Mouse (Mus musculus) limb, embryonic 14.5 days (tissue): ENCODE results near the gene Ppp4r2. TPM values are rescaled to one million over a fixed set of nuclear protein-coding genes. Genes with fewer than 3 reads are reported as not detected.

ENCODE experiments used
- ATAC-seq: fragments of 200-750 bp; cut with Nextera tagmentation; 2 replicates; pipeline ENCODE4 v1.8.0; 2017; ENCODE audit warnings: low read depth, moderate number of reproducible peaks, moderate TSS enrichment; ENCODE audit not compliant: low FRiP score
- DNase-seq: peaks from one replicate; pipeline ENCODE4 v3.0.0-alpha.2; 2015; ENCODE audit warnings: low spot score
- H3K27ac ChIP-seq: fragments of 300-500 bp; sonication (generic); replicated peaks from 2 replicates; pipeline ENCODE4 v1.5.1; 2014; ENCODE audit warnings: low read depth, mild to moderate bottlenecking, low read length, moderate library complexity, mixed read lengths
- H3K27me3 ChIP-seq: fragments of 300-500 bp; sonication (generic); 2 replicates; pipeline ENCODE4 v1.6.1; 2014; ENCODE audit warnings: low read length, mixed read lengths; ENCODE audit not compliant: control insufficient read depth, insufficient read depth
- H3K36me3 ChIP-seq: fragments of 300-500 bp; sonication (generic); 2 replicates; pipeline ENCODE4 v1.6.1; 2014; ENCODE audit warnings: mild to moderate bottlenecking, low read length, moderate library complexity, mixed read lengths; ENCODE audit not compliant: control insufficient read depth, insufficient read depth
- H3K4me1 ChIP-seq: fragments of 300-500 bp; sonication (generic); 2 replicates; pipeline ENCODE4 v1.6.1; 2014; ENCODE audit warnings: antibody characterized with exemption, low read length, mixed read lengths; ENCODE audit not compliant: control insufficient read depth, insufficient read depth
- H3K4me2 ChIP-seq: fragments of 300-500 bp; sonication (generic); replicated peaks from 2 replicates; pipeline ENCODE4 v1.6.1; 2014; ENCODE audit warnings: low read depth, mild to moderate bottlenecking, low read length, moderate library complexity; ENCODE audit not compliant: severe bottlenecking
- H3K4me3 ChIP-seq: fragments of 300-500 bp; sonication (generic); replicated peaks from 2 replicates; pipeline ENCODE4 v1.5.1; 2014; ENCODE audit warnings: low read length
- H3K9ac ChIP-seq: fragments of 300-500 bp; sonication (generic); 2 replicates; pipeline ENCODE4 v1.6.1; 2014; ENCODE audit warnings: mild to moderate bottlenecking, low read depth, low read length, moderate library complexity; ENCODE audit not compliant: severe bottlenecking
- H3K9me3 ChIP-seq: fragments of 300-500 bp; sonication (generic); 2 replicates; pipeline ENCODE4 v1.6.1; 2016; ENCODE audit warnings: low read length; ENCODE audit not compliant: control insufficient read depth
- POLR2A ChIP-seq: fragments of 200-500 bp; IDR thresholded peaks from 2 replicates; pipeline ENCODE4 v1.8.0; 2012; ENCODE audit warnings: inconsistent platforms, mild to moderate bottlenecking, moderate library complexity, borderline replicate concordance; ENCODE audit not compliant: insufficient read depth, insufficient read length; ENCODE audit errors: extremely low read depth
- WGBS: fragments of 180-500 bp; shearing (Covaris S2); extraction: QIAGEN DNeasy Blood & Tissue Kit; methylation state at CpG from one replicate; pipeline ENCODE4 v1.1.7; 2014; 5-methylcytosine and 5-hydroxymethylcytosine counted together
- polyA plus RNA-seq, 2 experiments: library from polyadenylated mRNA; depleted of rRNA in 1 of 2; stranded (reverse) in 1 of 2; unstranded in 1 of 2; fragments of >200 nt; fragmentation: Nextera tagmentation in 1 of 2; extraction: Ambion mirVana in 1 of 2; gene quantifications; 2 replicates each; pipeline versions ENCODE4 v1.2.1 to v1.2.3; 2012 to 2014

The Ppp4r2 gene
- polyA plus RNA-seq, 2 experiments: 34.5 to 44.2 TPM

GRCm38 (mm10) chr6:100893073-100893472 lies 59.7 kb downstream of the Ppp4r2 start:
- no peaks in the 10 kb centered on the region for H3K27me3 ChIP-seq
- no peaks in the 10 kb centered on the region for H3K36me3 ChIP-seq
- no peak overlapping the region for H3K4me2 ChIP-seq
- H3K27ac ChIP-seq: no peak overlapping the region
- no peak overlapping the region for H3K4me3 ChIP-seq
- DNase-seq (no peak), ATAC-seq (no peak)
- no peak for TF ChIP-seq POLR2A
- H3K9ac ChIP-seq: no peak overlapping the region
- H3K9me3 ChIP-seq: no peaks in the 10 kb centered on the region
- WGBS: 76% methylated on average over 5 of the region's 5 CpGs
- peaks cover 4% of the 10 kb centered on the region; the same call in 1 of the 2 replicates for H3K4me1 ChIP-seq

- Histone ChIP-seq H3K4me2 (no peak overlapping the region), H3K9me3 (no peaks in the 10 kb centered on the region), H3K27me3 (no peaks in the 10 kb centered on the region), H3K27ac (no peak overlapping the region), H3K4me3 (no peak overlapping the region), H3K36me3 (no peaks in the 10 kb centered on the region), H3K4me1 (peaks cover 4% of the 10 kb centered on the region; the same call in 1 of the 2 replicates), H3K9ac (no peak overlapping the region)
- WGBS: 23% methylated on average over 8 of the region's 8 CpGs
- DNase-seq (no peak), ATAC-seq (no peak)
- no peak for TF ChIP-seq POLR2A
Measured at GRCm38 (mm10) chr6:100895183-100895582, 61.8 kb downstream of the Ppp4r2 start.

GRCm38 (mm10) chr6:100896883-100897282 lies 63.5 kb downstream of the Ppp4r2 start:
- TF ChIP-seq POLR2A: no peak
- no peak for DNase-seq
- Histone ChIP-seq H3K27me3 (no peaks in the 10 kb centered on the region), H3K27ac (no peak overlapping the region), H3K4me2 (no peak overlapping the region), H3K36me3 (no peaks in the 10 kb centered on the region), H3K4me1 (peaks cover 4% of the 10 kb centered on the region; the same call in 1 of the 2 replicates), H3K9me3 (no peaks in the 10 kb centered on the region), H3K4me3 (no peak overlapping the region), H3K9ac (no peak overlapping the region)
- WGBS: 69% methylated on average over 5 of the region's 5 CpGs
- ATAC-seq: no peak

GRCm38 (mm10) chr6:100904463-100904862 lies 71.0 kb downstream of the Ppp4r2 start:
- Histone ChIP-seq H3K9me3 (no peaks in the 10 kb centered on the region), H3K36me3 (no peaks in the 10 kb centered on the region), H3K9ac (no peak overlapping the region), H3K27me3 (no peaks in the 10 kb centered on the region), H3K4me1 (no peaks in the 10 kb centered on the region), H3K4me2 (no peak overlapping the region), H3K27ac (no peak overlapping the region), H3K4me3 (no peak overlapping the region)
- ATAC-seq (no peak), DNase-seq (no peak)
- WGBS: 47% methylated on average over 5 of the region's 5 CpGs
- TF ChIP-seq POLR2A: no peak

GRCm38 (mm10) chr6:100910136-100910675 lies 76.8 kb downstream of the Ppp4r2 start:
- Histone ChIP-seq H3K4me2 (no peak overlapping the region), H3K9me3 (no peaks in the 10 kb centered on the region), H3K4me3 (no peak overlapping the region), H3K9ac (no peak overlapping the region), H3K27me3 (no peaks in the 10 kb centered on the region), H3K27ac (no peak overlapping the region), H3K4me1 (peaks cover 6% of the 10 kb centered on the region), H3K36me3 (no peaks in the 10 kb centered on the region)
- DNase-seq (no peak), ATAC-seq (no peak)
- TF ChIP-seq POLR2A: no peak
- 30% methylated on average over 2 of the region's 2 CpGs for WGBS

Other genes with a start within 250 kb of the Ppp4r2 start
- 8.7 and 9.5 TPM in 2 replicates for gene Shq1, start 162.5 kb upstream of the Ppp4r2 start, polyA plus RNA-seq (2012; rRNA removed)
- 12.3 and 14.4 TPM in 2 replicates for gene Shq1, start 162.5 kb upstream of the Ppp4r2 start, polyA plus RNA-seq (2014; fragmentation: Nextera tagmentation; extraction: Ambion mirVana)
- gene Gxylt2, start 128.9 kb upstream of the Ppp4r2 start, polyA plus RNA-seq (2012; rRNA removed): 27.6 and 32.3 TPM in 2 replicates
- gene Gxylt2, start 128.9 kb upstream of the Ppp4r2 start, polyA plus RNA-seq (2014; fragmentation: Nextera tagmentation; extraction: Ambion mirVana): 27.1 and 33.6 TPM in 2 replicates